Mouse (Mus musculus) hindbrain, embryonic 13.5 days (tissue): ENCODE measurements around the gene Cela2a. TPM values are rescaled to one million over a fixed set of nuclear protein-coding genes. Genes with fewer than 3 reads are reported as not detected.

ENCODE experiments used
- ATAC-seq: fragments of 200-750 bp; cut with Nextera tagmentation; 2 replicates; pipeline ENCODE4 v1.8.0; 2017; ENCODE audit warnings: moderate TSS enrichment; ENCODE audit not compliant: low FRiP score
- H3K27ac ChIP-seq: fragments of 300-500 bp; sonication (generic); 2 replicates; pipeline ENCODE4 v1.5.1; 2015; ENCODE audit warnings: inconsistent platforms, mild to moderate bottlenecking, moderate library complexity
- H3K27me3 ChIP-seq: fragments of 300-500 bp; sonication (generic); 2 replicates; pipeline ENCODE4 v1.6.1; 2015; ENCODE audit warnings: mild to moderate bottlenecking, inconsistent platforms
- H3K36me3 ChIP-seq: fragments of 300-500 bp; sonication (generic); 2 replicates; pipeline ENCODE4 v1.6.1; 2015; ENCODE audit warnings: mild to moderate bottlenecking, inconsistent platforms
- H3K4me1 ChIP-seq: fragments of 300-500 bp; sonication (generic); replicated peaks from 2 replicates; pipeline ENCODE4 v1.6.1; 2015; ENCODE audit warnings: inconsistent platforms
- H3K4me2 ChIP-seq: fragments of 300-500 bp; sonication (generic); 2 replicates; pipeline ENCODE4 v1.6.1; 2015; ENCODE audit warnings: inconsistent platforms, mild to moderate bottlenecking, moderate library complexity
- H3K4me3 ChIP-seq: fragments of 300-500 bp; sonication (generic); 2 replicates; pipeline ENCODE4 v1.5.1; 2015; ENCODE audit warnings: mild to moderate bottlenecking, inconsistent platforms
- H3K9ac ChIP-seq: fragments of 300-500 bp; sonication (generic); 2 replicates; pipeline ENCODE4 v1.6.1; 2015; ENCODE audit warnings: mild to moderate bottlenecking, inconsistent platforms
- H3K9me3 ChIP-seq: fragments of 300-500 bp; sonication (generic); 2 replicates; pipeline ENCODE4 v1.6.1; 2016; ENCODE audit warnings: inconsistent platforms
- WGBS: fragments of 180-500 bp; shearing (Covaris S2); methylation state at CpG from one replicate; pipeline ENCODE4 v1.1.7; 2015; 5-methylcytosine and 5-hydroxymethylcytosine counted together
- polyA plus RNA-seq: library from polyadenylated mRNA; unstranded; fragments of >200 nt; fragmentation: Nextera tagmentation; extraction: Ambion mirVana; gene quantifications from 2 replicates; pipeline ENCODE4 v1.2.1, GENCODE M21; 2015

Gene Cela2a
- polyA plus RNA-seq = not detected in 2 replicates

- no peak for ATAC-seq
- Histone ChIP-seq H3K36me3 (no peaks in the 10 kb centered on the region), H3K4me2 (no peak within 1 kb of the TSS), H3K4me1 (no peaks in the 10 kb centered on the region), H3K4me3 (no peak within 1 kb of the TSS), H3K27me3 (no peaks in the 10 kb centered on the region), H3K9me3 (no peaks in the 10 kb centered on the region), H3K27ac (no peak within 1 kb of the TSS), H3K9ac (no peak within 1 kb of the TSS)
- WGBS = 64% methylated on average over 5 of the region's 5 CpGs
Measured at GRCm38 (mm10) chr4:141826060-141826459, at the start of gene Cela2a. Cela2a (minus strand) TSS chr4:141826160.

GRCm38 (mm10) chr4:141875481-141876108 is 49.6 kb upstream of the Cela2a start:
- peak overlapping the region; percentile 86 for H3K27ac ChIP-seq
- no peaks in the 10 kb centered on the region for H3K27me3 ChIP-seq
- WGBS = 11% methylated on average over 8 of the region's 8 CpGs
- H3K36me3 ChIP-seq = peaks cover 3% of the 10 kb centered on the region; the same call in 1 of the 2 replicates
- H3K9me3 ChIP-seq = no peaks in the 10 kb centered on the region
- H3K4me3 ChIP-seq = peak overlapping the region; percentile 75
- peak; percentile 6; the same call in 1 of the 2 replicates for ATAC-seq
- H3K9ac ChIP-seq = peak overlapping the region; percentile 92
- peaks cover 51% of the 10 kb centered on the region for H3K4me1 ChIP-seq
- H3K4me2 ChIP-seq = peak overlapping the region; percentile 91

DNA sequence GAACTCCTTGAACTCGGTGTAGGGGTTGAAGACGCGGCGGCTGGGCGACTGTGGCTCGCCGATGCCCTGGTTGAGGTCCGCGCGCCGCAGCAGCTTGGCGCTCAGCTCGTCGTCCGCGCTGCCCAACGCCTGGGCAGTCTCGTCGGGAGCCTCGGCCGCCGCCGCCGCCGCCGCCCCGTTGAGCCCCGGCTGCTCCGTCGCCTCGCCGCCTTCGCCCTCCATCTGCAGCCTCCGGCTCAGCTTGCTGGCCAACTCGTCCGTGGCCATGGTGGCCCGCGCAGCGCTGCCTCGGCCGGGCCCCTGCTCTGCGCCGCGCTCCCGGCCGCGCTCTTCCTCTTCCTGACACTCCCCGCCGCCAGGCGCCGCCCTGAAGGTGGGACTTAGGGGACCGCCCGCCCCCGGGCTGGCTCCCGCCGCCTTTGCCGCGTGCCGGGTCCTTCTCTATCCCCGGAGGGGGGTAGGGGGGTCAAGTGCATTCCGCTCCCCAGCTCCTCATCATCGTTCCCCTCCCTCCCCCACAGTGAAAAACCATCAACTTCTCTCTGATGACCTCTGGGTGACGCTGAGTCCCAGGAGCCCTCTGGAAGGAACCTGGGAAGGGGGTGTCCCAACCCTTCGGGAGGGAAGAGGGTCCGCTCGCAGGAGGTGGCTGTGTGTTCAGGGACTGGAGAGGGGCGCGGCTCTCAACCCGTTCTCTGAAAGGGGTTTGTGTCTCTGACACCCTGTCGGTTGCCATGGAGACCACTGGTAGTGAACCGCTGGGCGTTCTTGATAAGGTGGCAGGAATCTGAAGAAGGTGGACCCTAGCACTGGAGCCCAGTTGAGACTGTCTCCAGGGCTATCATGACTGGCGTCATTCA is 48.9 kb upstream of the Cela2a start, which contains the start of gene Efhd2:
Gene Efhd2, minus strand, starts transcription at position 320 of the 860 bp plus-strand sequence.
- under 1% methylated on average over 72 of the region's 73 CpGs for WGBS
- H3K9me3 ChIP-seq = no peaks in the 10 kb centered on the region
- H3K36me3 ChIP-seq = peaks cover 3% of the 10 kb centered on the region; the same call in 1 of the 2 replicates
- H3K27me3 ChIP-seq = no peaks in the 10 kb centered on the region
- H3K4me2 ChIP-seq = peak within 1 kb of the TSS; percentile 91
- peak within 1 kb of the TSS; percentile 86 for H3K27ac ChIP-seq
- H3K9ac ChIP-seq = peak within 1 kb of the TSS; percentile 92
- H3K4me1 ChIP-seq = peaks cover 59% of the 10 kb centered on the region
- ATAC-seq = peak; percentile 88
- peak within 1 kb of the TSS; percentile 75 for H3K4me3 ChIP-seq

GRCm38 (mm10) chr4:141874111-141874600 is 48.2 kb upstream of the Cela2a start:
- peak overlapping the region; percentile 92 for H3K9ac ChIP-seq
- ATAC-seq = peak; percentile 19
- no peaks in the 10 kb centered on the region for H3K9me3 ChIP-seq
- H3K4me1 ChIP-seq = peaks cover 65% of the 10 kb centered on the region
- 2% methylated on average over 19 of the region's 19 CpGs for WGBS
- H3K27ac ChIP-seq = peak overlapping the region; percentile 86
- peak overlapping the region; percentile 75 for H3K4me3 ChIP-seq
- peak overlapping the region; percentile 91 for H3K4me2 ChIP-seq
- no peaks in the 10 kb centered on the region for H3K27me3 ChIP-seq
- H3K36me3 ChIP-seq = peaks cover 3% of the 10 kb centered on the region; the same call in 1 of the 2 replicates

DNA sequence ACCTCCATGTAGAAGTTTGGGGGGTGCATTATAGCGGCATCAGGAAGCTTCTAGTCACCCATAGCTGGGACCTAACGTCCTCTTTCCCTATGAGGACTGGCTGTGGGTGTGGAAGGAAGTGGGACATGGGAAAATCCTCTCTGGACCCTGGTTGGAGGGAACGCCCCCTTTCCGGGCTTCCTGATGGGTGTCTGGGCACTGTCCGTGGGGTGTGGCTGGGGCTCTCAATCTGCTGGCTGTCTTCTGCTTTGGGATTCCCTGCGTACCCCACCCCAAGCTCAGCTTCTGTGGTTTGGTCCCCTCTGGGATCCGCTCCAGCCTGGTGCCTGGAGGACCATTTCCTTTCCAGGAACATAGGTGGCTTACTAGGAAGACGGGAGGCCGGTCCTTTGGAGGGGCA is 47.0 kb upstream of the Cela2a start:
- H3K4me3 ChIP-seq = peak overlapping the region; percentile 75
- WGBS = 77% methylated on average over 9 of the region's 9 CpGs
- no peak for ATAC-seq

DNA sequence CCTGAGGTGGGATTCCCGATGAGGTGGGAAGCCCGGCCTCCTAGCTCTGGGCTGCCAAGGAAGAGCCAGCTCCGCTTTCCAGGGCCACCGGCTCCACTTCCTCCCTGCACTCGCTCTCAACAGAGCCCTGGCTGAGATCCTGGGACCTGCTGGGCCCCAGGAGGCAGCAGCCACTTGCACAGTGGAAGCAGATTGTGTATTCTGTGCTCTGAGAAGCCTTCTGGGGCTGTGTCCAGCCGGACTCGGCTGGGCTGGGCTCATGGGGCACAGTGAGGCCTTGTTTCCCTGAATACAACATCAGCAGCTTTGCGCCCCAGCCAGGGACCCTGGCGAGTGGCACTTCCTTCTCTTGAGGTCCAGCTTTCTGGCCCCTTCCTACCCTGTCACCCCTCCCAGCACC is 45.9 kb upstream of the Cela2a start:
- peaks cover 86% of the 10 kb centered on the region for H3K4me1 ChIP-seq
- no peaks in the 10 kb centered on the region for H3K27me3 ChIP-seq
- peaks cover 3% of the 10 kb centered on the region; the same call in 1 of the 2 replicates for H3K36me3 ChIP-seq
- H3K4me3 ChIP-seq = peak overlapping the region; percentile 75
- 65% methylated on average over 9 of the region's 9 CpGs for WGBS
- H3K4me2 ChIP-seq = peak overlapping the region; percentile 91
- peak overlapping the region; percentile 78 for H3K27ac ChIP-seq
- no peaks in the 10 kb centered on the region for H3K9me3 ChIP-seq
- peak overlapping the region; percentile 92 for H3K9ac ChIP-seq
- ATAC-seq = no peak

More for the DNA sequence above, 47.0 kb upstream of the Cela2a start:
- peaks cover 3% of the 10 kb centered on the region; the same call in 1 of the 2 replicates for H3K36me3 ChIP-seq
- no peaks in the 10 kb centered on the region for H3K27me3 ChIP-seq
- peak overlapping the region; percentile 92 for H3K9ac ChIP-seq
- peak overlapping the region; percentile 91 for H3K4me2 ChIP-seq
- H3K9me3 ChIP-seq = no peaks in the 10 kb centered on the region
- peaks cover 75% of the 10 kb centered on the region for H3K4me1 ChIP-seq
- no peak overlapping the region for H3K27ac ChIP-seq

DNA sequence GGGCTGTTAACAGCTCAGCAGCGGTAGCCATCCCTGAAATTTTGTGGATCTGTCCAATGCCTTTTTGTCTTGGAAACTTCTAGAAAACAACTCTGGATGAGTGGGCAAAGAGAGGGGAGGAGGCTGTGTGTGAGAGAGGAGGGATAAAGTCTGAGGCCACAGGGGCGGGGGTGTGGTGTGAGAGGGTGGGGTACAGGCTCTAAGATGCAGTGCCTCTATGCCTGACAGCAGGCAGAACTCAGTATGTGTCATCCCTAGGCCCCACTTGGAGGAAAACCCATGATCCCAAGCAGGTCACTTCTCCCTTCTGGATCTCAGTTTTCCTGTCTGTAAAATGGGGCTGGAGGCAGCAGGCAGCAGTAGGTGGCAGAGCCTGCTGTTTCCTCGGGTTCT is 45.4 kb upstream of the Cela2a start:
- Histone ChIP-seq H3K4me2 (peak overlapping the region; percentile 91), H3K9me3 (no peaks in the 10 kb centered on the region), H3K27me3 (no peaks in the 10 kb centered on the region), H3K4me3 (peak overlapping the region; percentile 75), H3K36me3 (peaks cover 3% of the 10 kb centered on the region; the same call in 1 of the 2 replicates), H3K4me1 (peaks cover 92% of the 10 kb centered on the region), H3K27ac (peak overlapping the region; percentile 78), H3K9ac (peak overlapping the region; percentile 92; the same call in 1 of the 2 replicates)
- 92% methylated on average over 3 of the region's 3 CpGs for WGBS
- no peak for ATAC-seq

DNA sequence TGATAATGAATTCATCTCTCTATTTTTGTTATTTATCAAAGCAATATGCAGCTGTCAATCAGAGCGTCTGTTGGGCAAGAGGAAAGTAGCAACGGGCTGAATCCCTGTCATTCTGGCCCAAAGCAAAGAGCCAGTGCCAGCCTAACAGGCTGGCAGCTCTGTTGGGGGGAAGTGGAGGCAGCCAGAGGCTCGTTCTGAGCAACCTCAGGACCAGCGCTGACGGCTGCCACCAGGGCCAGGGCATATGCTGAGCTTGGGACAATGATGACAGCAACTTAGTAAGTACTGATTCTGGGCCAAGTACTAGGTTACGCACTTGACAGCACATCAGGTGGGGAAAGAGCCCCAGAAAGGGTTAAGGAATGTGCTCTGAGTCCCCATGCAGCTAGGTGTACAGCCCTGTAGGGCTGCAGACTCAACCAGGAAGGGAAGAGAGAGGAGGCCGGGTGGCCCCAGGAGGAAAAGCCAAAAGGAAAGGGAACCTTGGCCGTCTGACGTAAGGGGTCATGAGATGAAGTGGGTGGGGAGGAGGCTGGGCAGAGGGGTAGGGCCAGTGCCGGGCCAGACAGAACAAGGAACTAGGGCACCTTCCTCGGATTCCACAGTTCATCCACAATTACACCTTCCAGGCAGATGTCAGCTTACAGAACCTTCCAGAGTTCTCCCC is 44.8 kb upstream of the Cela2a start:
- H3K4me3 ChIP-seq = no peak overlapping the region
- H3K9me3 ChIP-seq = no peaks in the 10 kb centered on the region
- no peak for ATAC-seq
- peak overlapping the region; percentile 92; the same call in 1 of the 2 replicates for H3K9ac ChIP-seq
- peaks cover 3% of the 10 kb centered on the region; the same call in 1 of the 2 replicates for H3K36me3 ChIP-seq
- WGBS = 70% methylated on average over 11 of the region's 11 CpGs
- H3K4me1 ChIP-seq = peaks cover 90% of the 10 kb centered on the region
- H3K4me2 ChIP-seq = no peak overlapping the region
- H3K27ac ChIP-seq = peak overlapping the region; percentile 23; the same call in 1 of the 2 replicates
- H3K27me3 ChIP-seq = no peaks in the 10 kb centered on the region

- Histone ChIP-seq H3K27me3 (no peaks in the 10 kb centered on the region), H3K36me3 (peaks cover 4% of the 10 kb centered on the region; the same call in 1 of the 2 replicates), H3K9me3 (no peaks in the 10 kb centered on the region), H3K4me2 (no peak overlapping the region), H3K27ac (peak overlapping the region; percentile 35; the same call in 1 of the 2 replicates), H3K4me1 (peaks cover 81% of the 10 kb centered on the region), H3K9ac (no peak overlapping the region), H3K4me3 (no peak overlapping the region)
- no peak for ATAC-seq
- 77% methylated on average over 5 of the region's 5 CpGs for WGBS
Measured at GRCm38 (mm10) chr4:141869436-141870215, 43.7 kb upstream of the Cela2a start.

DNA sequence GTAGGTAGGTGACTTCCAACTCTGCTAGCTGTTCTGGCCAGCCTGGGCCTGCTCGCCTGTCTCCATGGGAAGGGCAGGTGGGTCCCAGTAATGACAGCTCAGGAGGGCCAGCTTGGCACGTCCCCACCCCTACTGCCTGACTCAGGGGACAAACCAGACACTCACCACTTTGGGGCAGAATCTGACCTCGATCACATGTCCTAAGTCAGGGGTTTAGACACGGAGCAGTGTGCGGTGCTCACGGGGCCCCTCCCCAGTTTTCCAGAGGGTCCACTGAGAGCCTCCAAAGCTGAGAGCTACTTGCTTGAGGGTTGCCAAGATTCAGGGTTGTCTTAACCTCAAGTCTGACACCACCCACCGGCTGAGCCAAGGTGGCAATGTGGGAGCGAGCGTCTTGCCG is 42.1 kb upstream of the Cela2a start:
- peaks cover 10% of the 10 kb centered on the region for H3K36me3 ChIP-seq
- H3K27me3 ChIP-seq = no peaks in the 10 kb centered on the region
- peak; percentile 2; the same call in 1 of the 2 replicates for ATAC-seq
- H3K9me3 ChIP-seq = no peaks in the 10 kb centered on the region
- no peak overlapping the region for H3K4me3 ChIP-seq
- H3K4me1 ChIP-seq = peaks cover 72% of the 10 kb centered on the region
- H3K4me2 ChIP-seq = no peak overlapping the region
- peak overlapping the region; percentile 90 for H3K27ac ChIP-seq
- 0 out of 2 replicates have a peak overlapping the region, but pooled peaks have one; percentile 35 for H3K9ac ChIP-seq
- 74% methylated on average over 10 of the region's 10 CpGs for WGBS

- no peaks in the 10 kb centered on the region for H3K9me3 ChIP-seq
- no peak overlapping the region for H3K9ac ChIP-seq
- ATAC-seq = peak; percentile 78
- WGBS = 22% methylated on average over 4 of the region's 4 CpGs
- H3K4me2 ChIP-seq = 0 out of 2 replicates have a peak overlapping the region, but pooled peaks have one; percentile 4
- H3K4me3 ChIP-seq = no peak overlapping the region
- H3K36me3 ChIP-seq = peaks cover 10% of the 10 kb centered on the region
- peaks cover 67% of the 10 kb centered on the region for H3K4me1 ChIP-seq
- no peaks in the 10 kb centered on the region for H3K27me3 ChIP-seq
- peak overlapping the region; percentile 90 for H3K27ac ChIP-seq
Measured at GRCm38 (mm10) chr4:141867498-141867897, 41.5 kb upstream of the Cela2a start.
